ENCODE assay signal across 7 mouse cellular contexts in the genomic region with DNA sequence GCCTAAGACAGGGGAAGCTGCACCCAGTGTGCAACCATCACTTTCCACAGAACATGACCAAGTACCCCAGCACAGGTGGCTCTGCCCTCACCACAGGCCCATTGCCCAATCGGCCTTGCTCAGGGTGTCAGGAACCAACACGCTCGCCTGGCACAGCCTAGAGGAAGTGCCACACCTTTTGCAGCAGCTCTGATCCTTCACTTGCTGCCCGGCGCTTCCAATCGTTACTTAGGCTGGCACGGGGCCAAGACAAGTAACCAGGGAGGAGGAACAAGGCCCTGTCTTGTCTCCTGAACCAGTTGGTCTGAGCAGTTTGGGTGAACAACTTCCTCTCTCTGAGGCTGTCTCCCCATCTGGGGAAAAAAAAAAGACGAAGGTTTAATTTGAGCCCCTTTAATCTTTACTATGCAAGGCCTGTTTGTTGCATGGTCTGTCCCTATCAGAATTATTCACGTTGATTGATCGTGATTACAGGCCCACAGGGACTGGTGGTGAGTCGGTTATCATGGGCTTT. TPM values are rescaled to one million over a fixed set of nuclear protein-coding genes. Genes with fewer than 3 reads are reported as not detected.
DNase-seq lines count a peak whose midpoint lies in the region; ATAC-seq lines count a peak whose summit lies in the region.

No protein-coding gene starts in this region.

- WGBS in heart, embryonic 15.5 days: 40% methylated on average over 11 of the region's 11 CpGs
- 13% methylated on average over 11 of the region's 11 CpGs for whole genome bisulfite sequencing in liver, embryonic 15.5 days (ENCODE audit: insufficient replicate concordance)

- ATAC-seq in heart, embryonic 15.5 days (replicated peaks; ENCODE audit: insufficient number of reproducible peaks, insufficient read depth, low FRiP score, low read depth): no peak
- peak; percentile 54 for ATAC-seq in liver, embryonic 15.5 days (ENCODE audit: insufficient read depth)

- no peak overlapping the region for H3K27ac ChIP-seq in heart, embryonic 15.5 days
- 0 out of 2 replicates have a peak overlapping the region, but pooled peaks have one; percentile 29 for H3K27ac ChIP-seq in liver, embryonic 15.5 days (replicated peaks)

- H3K9me3 ChIP-seq in heart, embryonic 15.5 days (replicated peaks): no peaks in the 10 kb centered on the region
- H3K9me3 ChIP-seq in liver, embryonic 15.5 days (replicated peaks): no peaks in the 10 kb centered on the region

- intact Hi-C loops in left cerebral cortex, postnatal 10 days (cut with DNase I): loop anchor here (5.0 kb wide), 1 partner anchor 101 kb away; no protein-coding TSS in a partner anchor

- 0 out of 2 replicates have a peak overlapping the region, but pooled peaks have one; percentile 17 for H3K9ac ChIP-seq in heart, embryonic 15.5 days
- no peak overlapping the region for H3K9ac ChIP-seq in liver, embryonic 15.5 days

- peak; percentile 36 to 66 for DNase-seq in left cerebral cortex, postnatal 10 days (ENCODE audit: extremely low spot score in 1 of 2, low spot score in 2 of 2)
- DNase-seq in left cerebral cortex, adult 18-20 months (ENCODE audit: low spot score in 2 of 2): no peak
- DNase-seq in adrenal gland, postnatal 36 days: peak; percentile 33 to 51
- peak; percentile 54 for DNase-seq in skeletal muscle tissue, adult 2 months (ENCODE audit: low read depth, low spot score)
- no peak for DNase-seq in layer of hippocampus, adult 9-11 months

- no peak overlapping the region for H3K4me3 ChIP-seq in heart, embryonic 15.5 days
- no peak overlapping the region for H3K4me3 ChIP-seq in liver, embryonic 15.5 days (replicated peaks)

- H3K36me3 ChIP-seq in heart, embryonic 15.5 days: no peaks in the 10 kb centered on the region
- no peaks in the 10 kb centered on the region for H3K36me3 ChIP-seq in liver, embryonic 15.5 days (replicated peaks)

- peaks cover 6% of the 10 kb centered on the region for H3K4me1 ChIP-seq in heart, embryonic 15.5 days (replicated peaks)
- H3K4me1 ChIP-seq in liver, embryonic 15.5 days (replicated peaks): peaks cover 14% of the 10 kb centered on the region

- no peak overlapping the region for H3K4me2 ChIP-seq in heart, embryonic 15.5 days
- H3K4me2 ChIP-seq in liver, embryonic 15.5 days: no peak overlapping the region

- H3K27me3 ChIP-seq in heart, embryonic 15.5 days: no peaks in the 10 kb centered on the region
- H3K27me3 ChIP-seq in liver, embryonic 15.5 days: 0 out of 2 replicates have a peak, but pooled peaks cover 4% of the 10 kb centered on the region

RNA-seq across cellular contexts. Expression of gene Ckap4, which starts 17.4 kb away (rescaled TPM):
- 10 to 100 TPM; 40.1 to 42.1 TPM for total RNA-seq in left cerebral cortex, postnatal 10 days (2021)
- total RNA-seq in left cerebral cortex, adult 18-20 months (2021): 10 to 100 TPM; 21.4 to 22.6 TPM
- 10 to 100 TPM; 47.1 to 59.6 TPM for total RNA-seq in adrenal gland, postnatal 36 days (2021)
- 75.2 and 94.2 TPM in 2 replicates for polyA plus RNA-seq in heart, embryonic 15.5 days (2015; fragmentation: Nextera tagmentation; extraction: Ambion mirVana)
- 11.7 and 12.3 TPM in 2 replicates for polyA plus RNA-seq in liver, embryonic 15.5 days (2015; fragmentation: Nextera tagmentation; extraction: Ambion mirVana)

RNA-seq across cellular contexts. Expression of gene Tcp11l2, which starts 60.0 kb away (rescaled TPM):
- total RNA-seq in left cerebral cortex, postnatal 10 days (2021): 10 to 100 TPM; 17.7 to 17.9 TPM
- total RNA-seq in left cerebral cortex, adult 18-20 months (2021): 10 to 100 TPM; 22.4 to 25.2 TPM
- total RNA-seq in adrenal gland, postnatal 36 days (2021): 10 to 100 TPM; 48.0 to 55.3 TPM
- 32.9 and 33.3 TPM in 2 replicates for polyA plus RNA-seq in heart, embryonic 15.5 days (2015; fragmentation: Nextera tagmentation; extraction: Ambion mirVana)
- 59.9 and 67.7 TPM in 2 replicates for polyA plus RNA-seq in liver, embryonic 15.5 days (2015; fragmentation: Nextera tagmentation; extraction: Ambion mirVana)

Comparison
In these comparisons a context has a peak if more than half of its experiments do, and no peak if none do; other contexts are left out.
1. DNase-seq: peak in left cerebral cortex, postnatal 10 days (2 of 2), adrenal gland, postnatal 36 days (2 of 2) and skeletal muscle tissue, adult 2 months (single experiment); none in left cerebral cortex, adult 18-20 months (0 of 2) and layer of hippocampus, adult 9-11 months (single experiment).